Mouse (Mus musculus) layer of hippocampus, adult 2 months (tissue): Measurements from ENCODE around the gene Dab2ip. TPM values are rescaled to one million over a fixed set of nuclear protein-coding genes. Genes with fewer than 3 reads are reported as not detected.

Experiments
- DNase-seq, 2 experiments: peaks; one replicate each; pipeline ENCODE4 v3.0.0; 2022; ENCODE audit warnings: low spot score in 2 of 2
- H3K27ac ChIP-seq: fragments of 200-600 bp; 2 replicates; pipeline ENCODE4 v1.8.1; 2022
- H3K4me3 ChIP-seq: fragments of 200-600 bp; 2 replicates; pipeline ENCODE4 v1.8.1; 2022; ENCODE audit warnings: mild to moderate bottlenecking
- CTCF ChIP-seq: fragments of 200-600 bp; conservative IDR thresholded peaks from 2 replicates; pipeline ENCODE4 v1.8.1; 2022; ENCODE audit warnings: antibody characterized with exemption, mild to moderate bottlenecking, moderate library complexity
- total RNA-seq, 2 experiments: library from RNA; stranded (reverse); gene quantifications; 2 replicates each; pipeline ENCODE4 v1.2.3; 2021

Dab2ip gene
- total RNA-seq, 2 experiments from 2014 or later = 96.3 to 103 TPM

- DNase-seq = no peak
- TF ChIP-seq CTCF = peak; percentile 73
- H3K4me3 ChIP-seq = no peak overlapping the region
- no peak overlapping the region for H3K27ac ChIP-seq
These were observed 176.9 kb downstream of the Dab2ip start for GRCm38 (mm10) chr2:35735001-35735400.

GRCm38 (mm10) chr2:35736061-35736460 is 178.0 kb downstream of the Dab2ip start:
- no peak for DNase-seq
- Histone ChIP-seq H3K27ac (no peak overlapping the region), H3K4me3 (no peak overlapping the region)
- no peak for TF ChIP-seq CTCF

GRCm38 (mm10) chr2:35737467-35738027 is 179.5 kb downstream of the Dab2ip start:
- DNase-seq = no peak
- no peak for TF ChIP-seq CTCF
- no peak overlapping the region for H3K27ac ChIP-seq
- no peak overlapping the region for H3K4me3 ChIP-seq

GRCm38 (mm10) chr2:35739669-35740254 is 181.7 kb downstream of the Dab2ip start:
- no peak for TF ChIP-seq CTCF
- Histone ChIP-seq H3K27ac (no peak overlapping the region), H3K4me3 (no peak overlapping the region)
- DNase-seq = no peak

GRCm38 (mm10) chr2:35745876-35746275 is 187.8 kb downstream of the Dab2ip start:
- no peak for DNase-seq
- no peak for TF ChIP-seq CTCF
- Histone ChIP-seq H3K27ac (no peak overlapping the region), H3K4me3 (no peak overlapping the region)

GRCm38 (mm10) chr2:35746638-35747037 is 188.6 kb downstream of the Dab2ip start:
- DNase-seq = no peak
- H3K27ac ChIP-seq = no peak overlapping the region
- H3K4me3 ChIP-seq = no peak overlapping the region
- no peak for TF ChIP-seq CTCF

- Histone ChIP-seq H3K27ac (no peak overlapping the region), H3K4me3 (no peak overlapping the region)
- TF ChIP-seq CTCF = no peak
- DNase-seq = no peak
These were observed 189.4 kb downstream of the Dab2ip start for GRCm38 (mm10) chr2:35747371-35748035.

GRCm38 (mm10) chr2:35750533-35751141 is 192.6 kb downstream of the Dab2ip start:
- H3K27ac ChIP-seq = no peak overlapping the region
- TF ChIP-seq CTCF = no peak
- no peak for DNase-seq
- no peak overlapping the region for H3K4me3 ChIP-seq

- no peak for TF ChIP-seq CTCF
- H3K27ac ChIP-seq = no peak overlapping the region
These were observed 193.9 kb downstream of the Dab2ip start for GRCm38 (mm10) chr2:35751781-35752505.

GRCm38 (mm10) chr2:35756467-35756866 is 198.4 kb downstream of the Dab2ip start:
- no peak for DNase-seq
- no peak for TF ChIP-seq CTCF
- Histone ChIP-seq H3K27ac (no peak overlapping the region), H3K4me3 (no peak overlapping the region)

More at GRCm38 (mm10) chr2:35751781-35752505, 193.9 kb downstream of the Dab2ip start:
- DNase-seq = no peak
- no peak overlapping the region for H3K4me3 ChIP-seq

GRCm38 (mm10) chr2:35760352-35760751 is 202.3 kb downstream of the Dab2ip start:
- no peak for TF ChIP-seq CTCF
- Histone ChIP-seq H3K27ac (no peak overlapping the region; the same call in 1 of the 2 replicates), H3K4me3 (no peak overlapping the region)
- no peak for DNase-seq

GRCm38 (mm10) chr2:35760867-35761266 is 202.8 kb downstream of the Dab2ip start:
- Histone ChIP-seq H3K4me3 (no peak overlapping the region), H3K27ac (no peak overlapping the region; the same call in 1 of the 2 replicates)
- DNase-seq = peak in 1 of 2 experiments; percentile 29
- no peak for TF ChIP-seq CTCF

- TF ChIP-seq CTCF = no peak; the same call in 1 of the 2 replicates
- Histone ChIP-seq H3K4me3 (no peak overlapping the region), H3K27ac (no peak overlapping the region)
- no peak for DNase-seq
These were observed 203.4 kb downstream of the Dab2ip start for GRCm38 (mm10) chr2:35761458-35761857.
